Mouse (Mus musculus) monocyte, adult 2 months (primary cell): ENCODE results near the gene 4930524B15Rik.
"Not testable (repeated sequence)": the region's sequence is repeated elsewhere in the genome, so short reads cannot be mapped to it uniquely, and the experiment has no call there.

Experiments
- DNase-seq, 2 experiments: peaks; one replicate each; pipeline ENCODE4 v3.0.0; 2022; ENCODE audit warnings: low spot score in 2 of 2, low read depth in 1 of 2

4930524B15Rik gene

DNA sequence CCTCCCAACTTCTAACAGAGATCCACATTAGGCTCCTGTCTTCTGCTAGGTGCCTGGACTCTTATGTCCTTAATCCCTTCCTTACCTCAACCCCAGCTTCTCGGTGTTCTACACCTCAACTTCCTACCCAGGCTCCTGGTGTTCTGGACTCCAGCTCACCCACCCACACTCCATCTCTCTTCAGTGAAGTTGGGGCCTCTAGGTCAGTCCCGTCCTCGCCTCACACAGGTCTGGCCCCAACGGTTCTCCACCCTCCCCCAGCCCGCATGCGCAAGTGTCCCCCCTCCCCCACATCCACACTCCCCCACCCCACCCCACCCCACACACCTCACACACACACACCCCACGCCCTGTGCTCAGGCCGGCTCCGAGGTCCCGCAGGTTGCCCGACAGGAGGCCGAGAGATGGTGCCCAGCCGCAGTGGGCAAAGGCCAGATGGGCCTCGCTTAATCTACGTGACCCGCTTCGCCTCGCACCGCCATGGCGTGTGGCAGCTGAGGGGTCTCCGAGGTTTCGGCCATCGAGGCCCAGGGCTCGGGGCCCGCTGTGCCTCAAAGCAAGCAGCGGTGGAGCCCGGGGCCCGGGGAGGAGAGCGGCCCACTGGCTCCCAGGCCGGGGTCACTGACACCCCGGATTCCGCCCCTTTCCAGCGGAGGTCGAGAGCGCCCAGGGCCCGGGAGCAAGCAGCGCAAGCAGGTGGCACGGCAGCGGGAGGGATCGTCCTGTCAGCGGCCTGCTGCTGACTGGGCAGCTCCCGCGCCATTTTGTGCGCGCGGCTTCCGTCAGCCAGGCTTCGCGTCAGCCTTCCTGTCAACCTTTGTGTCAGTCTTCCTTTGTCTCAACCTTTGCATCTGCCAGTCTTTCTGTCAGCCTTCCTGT is at the start of gene 4930524B15Rik:
TSS of gene 4930524B15Rik (plus strand) at position 337 of the 879 bp plus-strand sequence.
- no peak for DNase-seq

DNA sequence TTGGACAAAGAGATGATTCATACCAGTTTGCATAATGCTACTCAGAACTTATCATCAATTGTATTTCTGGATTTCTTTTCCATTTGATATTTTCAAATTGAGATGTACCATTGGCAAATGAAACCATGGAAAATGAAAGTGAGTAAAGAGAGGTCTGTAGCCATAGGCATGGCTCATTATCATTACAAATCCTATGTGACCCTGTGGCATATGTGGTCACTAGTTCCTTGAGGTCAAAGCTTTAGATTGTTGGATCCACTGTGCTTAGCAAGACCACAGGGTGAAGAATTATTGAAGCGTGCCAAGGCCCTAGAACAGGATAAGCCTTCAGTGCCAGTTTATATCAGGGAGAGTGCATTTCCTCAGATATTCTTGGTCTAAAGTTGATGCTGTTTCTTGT is 47.6 kb upstream of the 4930524B15Rik start:
- no peak for DNase-seq

DNA sequence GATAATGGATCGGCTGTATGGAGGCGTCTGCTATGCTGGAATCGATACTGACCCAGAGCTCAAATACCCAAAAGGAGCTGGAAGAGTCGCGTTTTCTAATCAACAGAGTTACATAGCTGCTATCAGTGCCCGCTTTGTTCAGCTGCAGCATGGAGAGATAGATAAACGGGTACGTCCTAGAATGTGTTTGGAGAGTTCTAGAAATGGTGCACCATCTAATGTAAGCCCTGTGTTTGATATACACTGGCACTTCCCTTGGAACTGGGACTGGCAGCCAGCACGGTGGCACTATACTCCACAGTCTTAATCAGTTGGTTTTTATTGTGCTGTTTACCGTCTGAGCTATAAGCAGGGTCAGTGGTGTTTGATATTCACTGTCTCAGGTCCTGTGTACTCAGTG is 35.3 kb upstream of the 4930524B15Rik start:
- DNase-seq, result no peak

DNA sequence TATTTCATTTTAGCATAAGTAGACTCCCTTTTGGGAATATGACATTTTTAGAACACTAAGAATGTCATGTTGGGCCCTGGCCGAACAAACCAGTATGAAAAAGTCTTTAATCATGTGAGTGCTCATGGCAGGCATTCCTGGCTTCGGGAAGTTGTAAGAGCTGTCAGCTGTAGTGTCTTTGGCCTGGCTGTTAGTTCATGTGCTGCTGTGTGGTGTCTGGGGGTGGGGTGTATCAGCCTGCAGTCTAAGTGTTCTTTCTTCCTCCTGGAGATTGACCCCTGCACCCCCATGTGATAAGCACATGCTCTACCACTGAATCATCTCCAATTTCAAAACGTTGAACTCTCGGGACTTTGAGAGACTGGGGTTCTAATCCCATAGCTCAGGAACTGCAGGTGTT is 29.7 kb upstream of the 4930524B15Rik start:
- no peak for DNase-seq

DNA sequence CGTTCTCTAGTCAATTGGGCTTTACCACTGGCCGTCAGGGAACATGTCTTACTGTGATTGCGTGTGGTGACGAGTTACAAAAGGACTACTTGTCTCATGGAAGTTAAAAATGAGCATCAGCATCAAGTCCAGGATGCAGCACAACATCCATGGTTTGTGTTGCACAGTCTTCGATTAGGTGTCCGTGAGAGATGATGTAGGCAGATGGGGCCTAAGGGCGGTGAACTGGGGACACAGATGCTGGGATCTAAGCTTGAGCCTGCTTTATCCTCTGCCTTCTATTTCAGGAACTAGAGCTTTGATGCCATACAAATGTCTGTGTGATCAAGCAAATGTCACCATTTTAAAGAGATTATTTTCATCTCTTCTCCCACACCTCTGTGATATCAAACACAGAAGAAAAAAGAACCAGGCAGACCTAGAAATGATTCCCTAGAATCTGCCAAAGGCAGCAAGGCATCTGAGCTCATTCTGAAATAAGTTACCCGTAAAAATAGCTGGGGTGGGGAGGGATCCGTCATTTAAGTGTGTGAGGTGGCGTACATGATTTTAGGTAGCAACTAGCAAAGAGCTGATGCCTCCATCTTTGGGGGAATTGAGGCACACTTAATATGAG is 28.4 kb upstream of the 4930524B15Rik start:
- no peak for DNase-seq

DNA sequence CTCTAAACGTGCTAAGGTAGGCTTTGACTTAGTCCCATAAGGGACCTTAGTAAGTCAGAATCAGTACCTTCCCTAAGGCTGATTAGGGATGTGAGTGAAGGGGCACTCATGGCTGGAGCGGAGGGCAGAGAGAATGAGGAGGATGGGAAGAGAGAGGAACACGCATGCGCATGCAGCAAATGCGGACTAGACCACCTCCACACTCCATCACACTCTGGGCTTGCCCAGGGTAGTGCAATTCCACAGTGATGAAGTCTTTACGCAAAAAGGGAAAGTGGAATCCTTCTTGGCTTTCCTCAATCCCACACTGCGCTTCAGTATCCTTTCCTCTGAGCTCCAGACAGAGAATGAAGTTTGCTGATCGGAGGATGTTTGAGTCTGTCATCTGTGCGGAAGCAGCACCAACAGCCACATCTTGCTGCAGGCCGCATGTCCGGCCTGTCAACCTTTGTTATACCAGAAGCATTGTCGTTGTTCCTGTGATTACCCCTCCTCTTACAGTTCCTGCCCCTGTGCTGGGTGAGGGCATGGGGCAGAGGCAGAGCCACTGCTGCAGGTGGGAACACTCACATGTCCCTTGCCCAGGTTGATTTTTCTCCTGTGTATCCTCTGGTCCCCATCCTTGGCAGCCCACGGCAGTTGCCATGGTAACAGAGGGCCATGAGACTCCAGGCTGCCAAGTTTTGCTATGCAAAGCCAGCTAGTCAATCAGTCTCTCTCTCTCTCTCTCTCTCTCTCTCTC is 24.3 kb upstream of the 4930524B15Rik start:
- no peak for DNase-seq

DNA sequence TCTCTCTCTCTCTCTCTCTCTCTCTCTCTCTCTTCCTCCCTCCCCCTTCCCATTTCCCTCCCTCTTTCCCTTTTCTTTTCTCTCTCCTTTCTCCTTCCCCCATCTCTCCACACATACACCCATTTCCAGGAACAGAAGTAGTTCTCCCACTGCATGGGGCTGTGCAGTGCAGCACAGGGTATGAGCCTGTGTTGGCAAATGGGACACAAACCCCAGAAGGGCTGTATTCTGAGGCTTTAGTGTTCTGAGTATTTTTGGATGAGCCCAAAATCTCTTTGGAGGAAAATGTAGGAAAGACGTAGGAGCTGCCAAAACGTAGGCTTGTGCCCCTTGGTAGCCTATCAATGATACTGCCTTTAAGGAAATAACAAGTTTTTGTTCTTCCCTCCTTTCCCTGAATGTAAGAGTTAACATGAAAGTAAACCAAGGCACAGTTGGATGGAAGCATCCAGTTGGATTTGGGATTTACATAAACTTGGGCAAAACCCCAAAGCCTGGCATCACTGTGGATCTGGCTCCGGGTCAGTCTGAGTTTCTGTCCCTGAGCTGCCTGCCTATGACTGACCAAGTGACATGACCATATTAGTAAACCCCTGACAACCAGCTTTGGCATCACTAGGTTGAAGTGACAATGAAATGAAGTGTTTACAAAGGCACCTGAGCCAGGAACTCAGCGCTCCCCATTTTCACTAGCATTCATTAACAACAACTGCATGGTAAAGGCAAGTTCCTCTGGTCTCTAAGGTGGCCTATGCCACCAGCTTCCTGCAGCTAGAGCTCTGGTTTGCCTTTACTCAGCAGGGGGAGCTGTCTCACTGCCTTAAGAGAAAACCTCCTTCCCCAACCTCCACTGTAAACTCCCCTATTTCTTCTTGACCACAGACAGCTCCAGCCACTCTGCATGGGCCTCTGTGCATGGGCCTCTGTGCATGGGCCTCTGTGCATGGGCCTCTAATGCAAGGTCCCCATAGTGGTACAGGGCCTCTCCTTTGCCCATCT is 23.5 kb upstream of the 4930524B15Rik start:
- no peak for DNase-seq

DNA sequence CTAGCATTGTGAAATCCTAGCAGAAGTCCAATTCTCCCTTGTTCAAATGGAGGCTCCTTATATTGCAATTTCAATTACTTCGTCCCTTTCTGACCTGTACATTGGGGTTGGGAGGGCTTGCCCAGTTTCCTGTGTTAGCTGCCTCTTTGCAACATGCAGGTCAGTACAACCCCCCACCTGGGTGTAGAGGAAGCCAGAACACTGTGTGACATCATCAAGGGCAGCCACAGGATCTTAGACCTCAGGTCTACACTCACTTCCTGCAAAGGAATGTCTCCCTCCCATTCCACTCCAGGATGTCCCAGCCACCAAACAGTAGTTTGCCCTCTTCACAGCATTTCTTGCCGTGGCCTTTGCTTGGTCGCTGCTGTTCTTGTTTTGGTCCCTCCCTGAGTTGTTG is 19.9 kb upstream of the 4930524B15Rik start:
- no peak for DNase-seq

DNA sequence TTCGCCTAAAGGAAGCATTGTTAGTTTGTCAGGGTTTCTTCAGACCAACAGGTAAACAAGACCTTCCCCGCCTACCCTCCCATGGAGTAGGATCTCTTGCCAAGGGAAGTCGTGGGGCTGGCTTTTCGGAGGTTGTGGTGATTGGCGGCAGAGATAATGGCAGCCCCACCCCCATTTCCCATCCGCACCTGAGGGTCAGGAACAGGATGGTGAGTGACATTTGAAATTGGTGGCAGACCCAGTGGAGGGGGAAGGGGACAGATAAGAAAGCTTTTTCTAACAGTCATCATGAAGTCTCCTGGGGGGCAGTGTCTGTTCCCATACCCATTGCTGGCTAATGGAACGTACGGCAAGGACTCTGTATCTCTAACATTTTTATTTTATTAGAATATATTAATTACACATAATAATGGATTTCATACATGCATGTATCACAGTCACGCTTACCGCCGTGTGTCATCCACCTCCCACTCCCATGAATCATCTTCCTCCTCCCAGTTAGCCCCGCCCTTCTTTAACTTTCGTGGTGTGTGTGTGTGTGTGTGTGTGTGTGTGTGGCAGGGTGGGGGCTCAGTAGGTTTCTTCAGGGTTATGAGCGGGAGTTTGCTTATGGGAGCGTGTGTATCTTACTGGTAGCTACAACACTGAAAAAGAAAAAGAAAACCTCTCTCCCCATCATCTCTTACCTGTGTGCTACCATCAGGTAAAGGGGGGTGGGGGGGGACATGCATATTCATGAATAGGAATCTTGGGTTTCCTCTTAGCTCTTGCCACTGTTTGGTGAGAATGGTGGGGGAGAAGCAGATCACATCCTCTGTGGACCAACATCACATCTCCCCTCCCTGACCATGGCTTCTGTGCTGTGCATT is 16.7 kb upstream of the 4930524B15Rik start:
- no peak for DNase-seq

DNA sequence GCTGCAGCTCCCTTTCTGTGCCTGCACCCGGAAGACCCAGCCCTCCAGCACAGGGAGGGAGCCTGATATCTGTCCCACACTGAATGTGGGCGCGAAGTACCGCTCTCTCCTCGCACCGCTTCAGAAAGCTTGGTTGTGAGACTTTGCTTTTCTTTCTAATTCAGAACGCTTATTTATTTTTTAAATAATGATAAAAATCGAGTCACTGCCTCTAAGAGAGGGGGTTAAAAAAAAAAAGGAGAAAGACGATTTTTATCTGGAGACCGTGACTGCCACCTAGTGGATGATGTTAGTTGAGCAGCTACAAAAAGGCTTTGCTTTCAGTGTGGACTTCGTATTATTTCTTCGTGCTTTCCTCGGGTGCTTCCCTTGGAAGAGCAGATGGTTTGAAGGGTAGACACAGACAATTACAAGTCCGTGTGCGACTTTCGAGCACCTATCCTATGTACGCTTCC is 16.0 kb upstream of the 4930524B15Rik start:
- no peak for DNase-seq

DNA sequence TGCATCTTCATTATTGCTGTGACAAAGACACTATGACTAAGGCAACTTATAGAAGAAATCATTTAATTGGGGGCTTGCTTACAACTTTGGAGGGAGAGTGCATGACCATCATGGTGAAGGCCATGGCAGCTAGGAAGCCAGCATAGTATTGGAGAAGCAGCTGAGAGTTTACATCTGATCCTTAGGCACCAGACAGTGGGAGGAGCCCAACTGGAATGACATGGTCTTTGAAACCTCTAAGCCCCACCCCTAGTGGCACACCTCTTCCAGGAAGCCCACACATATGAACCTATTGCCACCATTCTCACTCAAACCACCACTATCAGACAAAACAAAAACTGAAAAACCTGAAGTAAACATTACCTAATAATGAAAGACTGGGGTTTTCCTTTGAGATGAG is 5.3 kb upstream of the 4930524B15Rik start:
- DNase-seq, result no peak

DNA sequence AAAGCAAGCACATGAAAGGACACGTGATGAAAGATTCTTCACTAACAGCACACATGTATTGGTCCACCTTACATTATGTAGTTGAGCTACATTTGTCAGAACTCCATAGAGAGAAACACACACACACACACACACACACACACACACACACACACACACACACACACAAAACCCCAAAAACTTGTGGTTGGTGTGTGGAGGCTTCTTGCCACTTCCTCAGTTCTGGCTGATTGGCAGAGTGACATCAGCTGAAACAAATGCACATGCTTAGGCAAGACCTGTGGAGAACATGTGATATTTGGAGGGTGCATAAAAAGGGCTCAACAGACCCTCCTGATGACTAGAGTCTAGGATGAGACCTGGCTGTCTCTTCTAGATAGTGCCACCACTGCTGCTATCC is 1.4 kb upstream of the 4930524B15Rik start:
- no peak for DNase-seq

DNA sequence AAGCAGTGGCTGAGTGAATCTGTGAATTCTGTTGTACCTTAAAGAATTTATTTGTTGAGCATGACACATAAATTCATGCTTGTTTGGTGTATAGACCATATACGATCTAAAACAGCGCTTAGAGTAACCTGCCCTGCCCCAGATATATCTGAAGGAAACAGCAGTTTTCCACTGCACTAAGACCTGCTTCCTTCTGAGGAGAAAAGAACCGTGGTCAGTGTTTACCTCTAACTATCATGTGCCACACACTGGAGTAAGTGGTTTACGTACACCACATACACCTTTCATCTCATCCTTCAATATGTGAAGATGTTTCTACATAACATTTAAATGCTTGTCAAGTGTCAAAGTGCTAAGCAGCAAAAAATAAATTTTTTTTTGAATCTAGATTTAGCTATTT is 8.7 kb downstream of the 4930524B15Rik start:
- no peak for DNase-seq

DNA sequence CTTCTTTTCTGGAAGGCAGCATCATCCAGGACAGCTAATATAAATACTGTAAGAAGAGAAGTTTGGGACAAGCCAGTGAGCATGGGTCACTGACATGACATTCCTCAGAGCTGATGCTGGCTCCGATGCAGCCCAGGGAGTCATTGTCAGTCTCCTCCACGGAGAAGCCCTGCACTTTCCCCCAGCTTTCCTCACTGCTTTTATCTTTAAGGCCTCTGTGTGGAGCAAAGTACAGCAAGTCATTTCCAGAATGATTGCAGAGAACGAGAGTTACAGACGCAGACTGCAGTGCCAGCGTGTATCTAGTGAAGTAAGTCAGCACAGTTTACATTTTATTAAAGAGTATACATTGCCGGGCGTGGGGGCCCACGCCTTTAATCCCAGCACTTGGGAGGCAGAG is 9.4 kb downstream of the 4930524B15Rik start:
- no peak for DNase-seq

DNA sequence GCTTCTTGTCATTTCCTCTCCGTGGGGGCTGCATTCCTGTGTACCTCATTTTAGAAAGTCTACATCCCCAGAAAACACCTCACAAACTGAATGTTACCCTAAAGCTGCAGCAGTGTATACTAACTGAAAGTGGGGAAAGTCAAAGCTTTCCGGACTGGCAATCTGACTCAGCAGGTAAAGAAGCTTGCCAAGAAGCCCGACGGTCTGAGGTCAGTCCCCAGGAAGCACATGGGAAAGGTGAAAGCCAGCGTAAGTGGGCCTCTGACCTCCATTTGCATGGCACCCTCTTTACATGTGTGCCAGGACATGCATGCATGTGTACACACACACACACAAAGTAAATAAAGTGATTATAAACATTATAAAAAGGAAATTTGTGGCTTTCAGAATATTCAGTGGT is 10.3 kb downstream of the 4930524B15Rik start:
- no peak for DNase-seq

DNA sequence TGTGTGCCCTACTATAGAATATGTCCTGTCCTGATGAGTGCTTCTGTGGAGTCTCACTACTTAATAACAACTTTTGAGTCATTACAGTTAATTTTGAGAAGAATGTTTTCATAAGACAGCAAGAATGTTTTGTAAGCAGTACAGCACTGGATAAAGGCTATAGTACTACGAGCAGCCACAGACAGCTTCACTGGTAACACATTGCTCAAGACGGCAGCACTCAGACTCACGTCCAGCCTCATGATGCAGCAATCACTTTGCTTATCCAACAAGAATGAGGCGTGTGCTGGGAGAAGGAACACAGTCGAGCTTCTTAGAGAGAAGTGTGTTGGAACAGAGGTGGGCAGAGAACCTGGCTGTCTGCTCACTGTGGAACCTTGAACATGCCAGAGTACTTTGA is 10.7 kb downstream of the 4930524B15Rik start:
- DNase-seq, result no peak

DNA sequence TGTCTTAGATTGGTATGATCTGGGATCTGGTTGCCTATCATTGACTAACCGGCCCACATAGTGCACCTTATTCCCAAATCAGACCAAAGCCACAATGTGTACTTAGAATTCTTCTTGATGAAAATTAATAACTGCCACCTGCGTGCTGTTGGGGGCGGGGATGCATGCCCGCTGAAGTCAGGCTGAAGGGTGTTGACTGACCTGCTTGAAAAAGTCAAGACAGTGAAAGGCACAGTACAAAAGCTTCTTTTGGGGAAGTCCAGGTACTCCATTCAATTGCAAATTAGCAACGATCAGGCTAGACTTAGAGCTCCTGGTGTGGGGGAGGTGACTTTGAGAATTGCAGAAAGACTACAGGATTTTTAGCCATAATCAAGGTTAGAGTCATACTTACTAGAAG is 14.7 kb downstream of the 4930524B15Rik start:
- DNase-seq, result not testable (repeated sequence)

DNA sequence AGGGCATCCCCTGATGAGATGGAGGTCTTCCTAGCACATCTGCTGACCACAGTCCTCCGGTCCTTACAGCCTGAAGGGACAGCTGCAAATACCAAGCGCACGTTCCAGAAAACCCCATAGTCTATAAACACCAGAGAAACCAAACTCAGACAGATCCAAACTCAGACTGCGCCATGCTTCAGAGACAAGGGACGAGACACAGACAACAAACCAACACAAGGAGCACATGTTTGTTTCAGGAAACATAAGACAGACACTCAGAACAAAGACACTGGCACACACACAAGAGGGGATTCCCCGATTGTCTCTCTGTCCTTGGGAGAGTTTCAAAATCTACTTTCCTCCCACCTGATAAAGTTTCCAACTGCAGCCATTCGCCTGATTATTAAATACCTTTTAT is 16.4 kb downstream of the 4930524B15Rik start:
- no peak for DNase-seq

DNA sequence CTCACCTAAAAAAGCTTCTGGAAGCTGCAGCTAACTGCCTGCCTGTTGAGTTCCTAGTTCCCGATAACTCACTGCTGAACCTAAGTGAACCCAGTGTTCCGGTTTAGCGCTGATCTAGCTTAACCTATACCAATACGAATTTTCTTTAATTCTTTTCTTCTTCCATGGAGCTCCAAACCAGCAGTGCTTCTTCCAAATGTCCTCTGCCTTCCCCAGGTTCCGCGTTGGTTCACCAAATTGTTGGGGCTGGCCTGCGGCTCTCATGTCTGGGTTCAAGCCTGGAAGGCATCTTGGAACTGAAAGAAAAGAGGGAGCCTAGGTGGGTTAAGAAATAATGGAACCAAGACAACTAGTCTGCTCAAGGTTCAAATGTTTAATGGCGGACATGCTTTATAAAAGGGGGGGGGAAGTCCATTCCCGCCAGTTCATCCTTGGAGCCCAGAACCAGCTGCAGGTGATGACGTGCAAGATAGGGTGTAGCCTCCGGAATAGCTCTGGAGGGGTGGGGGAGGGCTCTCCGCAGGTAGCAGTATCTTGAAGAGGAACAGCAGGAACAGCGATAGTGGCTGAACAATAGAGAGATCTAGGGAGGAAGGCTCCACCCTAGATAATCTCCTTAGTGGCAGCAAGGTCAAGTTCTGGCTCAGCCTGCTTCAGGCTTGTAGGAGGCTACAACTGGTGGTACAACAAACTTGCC is 17.0 kb downstream of the 4930524B15Rik start:
- not testable (repeated sequence) for DNase-seq
